Mouse (Mus musculus): ENCODE data around the gene Tacc2. TPM values are rescaled to one million over a fixed set of nuclear protein-coding genes. Genes with fewer than 3 reads are reported as not detected.

The Tacc2 gene
- polyA plus RNA-seq, 1 experiment: 57.5 TPM

DNA sequence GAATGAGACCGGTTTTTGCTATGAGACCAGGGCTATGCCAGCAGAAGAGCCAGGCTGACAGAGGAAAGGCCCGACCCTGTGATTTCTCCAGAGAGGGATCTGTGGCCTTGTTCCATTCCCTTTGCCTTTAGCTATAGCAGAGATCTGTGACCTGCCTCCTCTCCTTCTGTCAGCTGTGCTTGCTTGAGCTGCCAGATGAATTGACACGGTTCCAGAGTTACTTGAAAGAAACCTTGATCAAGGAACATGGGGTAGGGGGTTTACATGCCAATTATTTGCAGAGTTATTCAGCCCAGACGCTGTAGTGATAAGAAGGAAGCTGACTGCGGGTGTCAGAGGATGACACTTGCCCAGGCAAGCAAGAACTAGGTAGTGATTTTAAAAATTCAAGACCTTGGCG lies 20.3 kb downstream of the Tacc2 start:
- H3K27ac ChIP-seq (ENCODE audit: insufficient read depth, low read depth, low read length): no peak overlapping the region
- WGBS: 80% methylated on average over 6 of the region's 6 CpGs

DNA sequence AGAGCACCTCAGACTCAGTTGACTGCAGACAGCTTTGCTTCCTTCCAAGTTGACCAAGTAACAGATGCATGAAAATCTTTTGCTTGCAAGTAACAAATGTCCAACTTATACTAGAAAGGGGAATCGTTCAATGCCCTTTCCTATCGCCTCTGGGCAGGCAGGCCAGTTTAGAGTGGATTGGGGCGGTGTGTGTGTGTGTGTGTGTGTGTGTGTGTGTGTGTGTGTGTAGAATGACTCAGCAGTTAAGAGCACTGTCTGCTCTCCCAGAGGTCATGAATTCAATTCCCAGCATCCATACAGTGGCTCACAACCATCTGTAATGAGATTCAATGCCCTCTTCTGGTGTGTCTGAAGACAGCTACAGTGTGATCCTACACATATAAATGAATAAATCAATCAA lies 22.8 kb downstream of the Tacc2 start:
- H3K4me1 ChIP-seq (ENCODE audit: control insufficient read depth, insufficient read depth, insufficient read length, low read length): peaks cover 17% of the 10 kb centered on the region
- H3K36me3 ChIP-seq (ENCODE audit: control insufficient read depth, insufficient read depth, low read length): no peaks in the 10 kb centered on the region
- WGBS: 72% methylated on average over 3 of the region's 3 CpGs
- no peak overlapping the region for H3K27ac ChIP-seq (ENCODE audit: insufficient read depth, low read depth, low read length)
- H3K4me3 ChIP-seq (ENCODE audit: low read depth, low read length): no peak overlapping the region
- H3K27me3 ChIP-seq (ENCODE audit: control insufficient read depth, insufficient read depth, low read length): no peaks in the 10 kb centered on the region
- TF ChIP-seq POLR2A (IDR thresholded peaks at IDR 0.05; ENCODE audit: low read depth, low read length) (no peak), CTCF (IDR thresholded peaks at IDR 0.05; ENCODE audit: extremely low read depth, insufficient read length, insufficient replicate concordance, low read depth, low read length) (no peak)

More for the DNA sequence above, 20.3 kb downstream of the Tacc2 start:
- Histone ChIP-seq H3K27me3 (ENCODE audit: control insufficient read depth, insufficient read depth, low read length) (no peaks in the 10 kb centered on the region), H3K4me3 (ENCODE audit: low read depth, low read length) (no peak overlapping the region), H3K4me1 (ENCODE audit: control insufficient read depth, insufficient read depth, insufficient read length, low read length) (peaks cover 7% of the 10 kb centered on the region; the same call in 1 of the 2 replicates), H3K36me3 (ENCODE audit: control insufficient read depth, insufficient read depth, low read length) (no peaks in the 10 kb centered on the region)
- TF ChIP-seq CTCF (IDR thresholded peaks at IDR 0.05; ENCODE audit: extremely low read depth, insufficient read length, insufficient replicate concordance, low read depth, low read length) (no peak), POLR2A (IDR thresholded peaks at IDR 0.05; ENCODE audit: low read depth, low read length) (no peak)

DNA sequence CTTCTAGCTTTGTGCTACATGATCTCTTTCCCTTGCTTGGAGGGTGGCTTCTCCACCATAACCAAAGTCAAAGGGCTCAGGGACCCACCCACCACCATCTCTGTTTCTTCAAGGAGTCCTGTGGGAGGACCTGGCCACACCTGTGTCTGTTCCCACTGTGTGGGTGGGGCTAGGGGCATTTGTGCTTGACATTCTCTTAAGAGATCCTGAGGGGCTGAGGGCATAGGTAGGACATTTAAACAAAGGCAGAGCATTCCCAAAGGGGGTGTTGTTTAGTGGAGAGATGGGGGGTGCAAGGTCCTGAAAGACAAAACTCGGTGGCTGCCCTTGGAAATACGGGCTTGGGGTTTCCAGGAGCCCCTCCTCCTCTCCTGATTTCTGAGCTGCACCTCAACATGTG lies 23.3 kb downstream of the Tacc2 start:
- TF ChIP-seq POLR2A (IDR thresholded peaks at IDR 0.05; ENCODE audit: low read depth, low read length) (no peak), CTCF (IDR thresholded peaks at IDR 0.05; ENCODE audit: extremely low read depth, insufficient read length, insufficient replicate concordance, low read depth, low read length) (no peak)
- WGBS: 64% methylated on average over 2 of the region's 2 CpGs
- H3K36me3 ChIP-seq (ENCODE audit: control insufficient read depth, insufficient read depth, low read length): no peaks in the 10 kb centered on the region
- H3K27ac ChIP-seq (ENCODE audit: insufficient read depth, low read depth, low read length): no peak overlapping the region
- no peaks in the 10 kb centered on the region for H3K27me3 ChIP-seq (ENCODE audit: control insufficient read depth, insufficient read depth, low read length)
- peaks cover 17% of the 10 kb centered on the region for H3K4me1 ChIP-seq (ENCODE audit: control insufficient read depth, insufficient read depth, insufficient read length, low read length)
- H3K4me3 ChIP-seq (ENCODE audit: low read depth, low read length): no peak overlapping the region

DNA sequence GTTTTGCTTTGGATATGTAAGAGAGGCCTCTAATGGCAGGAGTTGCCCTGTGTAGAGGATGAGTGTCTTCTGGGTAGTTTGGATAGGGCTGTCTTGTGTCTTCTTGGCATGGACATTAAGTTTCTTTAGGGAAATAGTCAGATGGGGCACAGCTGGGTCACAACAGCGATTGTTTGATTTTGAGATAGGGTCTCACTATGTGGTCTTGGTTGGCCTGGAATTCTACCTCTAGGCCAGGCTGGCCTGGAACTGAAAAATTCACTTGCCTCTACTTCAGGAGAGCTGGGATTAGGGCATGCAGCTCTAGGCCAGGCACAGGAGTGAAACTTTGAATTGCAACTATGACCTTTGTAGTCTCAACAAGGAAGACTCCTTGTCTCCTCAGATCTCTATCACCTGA lies 25.6 kb downstream of the Tacc2 start:
- Histone ChIP-seq H3K4me1 (ENCODE audit: control insufficient read depth, insufficient read depth, insufficient read length, low read length) (peaks cover 13% of the 10 kb centered on the region), H3K36me3 (ENCODE audit: control insufficient read depth, insufficient read depth, low read length) (no peaks in the 10 kb centered on the region), H3K4me3 (ENCODE audit: low read depth, low read length) (no peak overlapping the region), H3K27ac (ENCODE audit: insufficient read depth, low read depth, low read length) (no peak overlapping the region), H3K27me3 (ENCODE audit: control insufficient read depth, insufficient read depth, low read length) (no peaks in the 10 kb centered on the region)
- no peak for TF ChIP-seq CTCF (IDR thresholded peaks at IDR 0.05; ENCODE audit: extremely low read depth, insufficient read length, insufficient replicate concordance, low read depth, low read length)
- TF ChIP-seq POLR2A (IDR thresholded peaks at IDR 0.05; ENCODE audit: low read depth, low read length): no peak
- WGBS: 72% methylated on average over 1 of the region's 1 CpGs

DNA sequence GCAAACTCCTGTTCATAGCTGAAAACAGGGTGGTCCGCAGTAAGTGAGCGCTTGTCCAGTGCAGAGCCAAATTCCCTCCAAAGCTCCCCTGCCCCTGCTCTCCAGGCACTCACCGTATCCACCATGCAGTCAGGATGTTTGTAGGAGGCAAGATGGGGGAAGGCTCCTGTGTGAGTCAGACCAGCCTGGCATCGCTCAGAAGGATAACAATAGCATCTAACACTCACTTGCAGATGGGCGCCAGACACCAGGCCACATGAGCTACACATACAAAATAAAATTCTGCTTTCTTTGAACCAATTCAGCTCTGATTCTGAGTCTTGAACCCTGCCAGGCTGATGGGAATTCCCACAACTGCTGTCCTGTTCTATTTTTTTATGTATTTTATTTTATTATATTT lies 26.3 kb downstream of the Tacc2 start:
- Histone ChIP-seq H3K4me3 (ENCODE audit: low read depth, low read length) (no peak overlapping the region), H3K36me3 (ENCODE audit: control insufficient read depth, insufficient read depth, low read length) (no peaks in the 10 kb centered on the region), H3K27ac (ENCODE audit: insufficient read depth, low read depth, low read length) (0 out of 2 replicates have a peak overlapping the region, but pooled peaks have one; percentile 34), H3K27me3 (ENCODE audit: control insufficient read depth, insufficient read depth, low read length) (no peaks in the 10 kb centered on the region), H3K4me1 (ENCODE audit: control insufficient read depth, insufficient read depth, insufficient read length, low read length) (peaks cover 13% of the 10 kb centered on the region)
- TF ChIP-seq CTCF (IDR thresholded peaks at IDR 0.05; ENCODE audit: extremely low read depth, insufficient read length, insufficient replicate concordance, low read depth, low read length) (no peak), POLR2A (IDR thresholded peaks at IDR 0.05; ENCODE audit: low read depth, low read length) (no peak)
- 91% methylated on average over 5 of the region's 5 CpGs for WGBS

DNA sequence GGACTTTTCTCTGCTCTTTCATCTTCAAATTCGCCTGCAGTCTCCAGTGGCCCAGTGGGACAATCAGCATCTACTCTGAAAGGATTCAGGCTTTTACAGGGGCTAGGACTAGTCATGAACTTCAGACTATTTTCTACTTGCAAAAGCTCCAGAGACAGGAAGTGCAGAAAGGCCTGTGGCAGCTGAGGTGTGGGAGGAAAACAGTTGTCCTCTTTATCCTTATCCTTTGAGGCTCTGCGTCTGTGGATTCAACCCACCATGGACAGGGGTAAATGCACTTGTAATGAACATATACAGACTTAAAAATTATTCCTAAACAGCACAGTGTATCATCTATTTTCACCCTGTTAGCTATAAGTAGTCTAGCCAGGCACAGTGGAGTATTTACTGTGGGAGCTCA lies 27.2 kb downstream of the Tacc2 start:
- H3K27me3 ChIP-seq (ENCODE audit: control insufficient read depth, insufficient read depth, low read length): no peaks in the 10 kb centered on the region
- no peak overlapping the region for H3K4me3 ChIP-seq (ENCODE audit: low read depth, low read length)
- no peak overlapping the region for H3K27ac ChIP-seq (ENCODE audit: insufficient read depth, low read depth, low read length)
- H3K4me1 ChIP-seq (ENCODE audit: control insufficient read depth, insufficient read depth, insufficient read length, low read length): peaks cover 13% of the 10 kb centered on the region
- TF ChIP-seq POLR2A (IDR thresholded peaks at IDR 0.05; ENCODE audit: low read depth, low read length): no peak
- no peak for TF ChIP-seq CTCF (IDR thresholded peaks at IDR 0.05; ENCODE audit: extremely low read depth, insufficient read length, insufficient replicate concordance, low read depth, low read length)
- WGBS: 86% methylated on average over 2 of the region's 2 CpGs
- H3K36me3 ChIP-seq (ENCODE audit: control insufficient read depth, insufficient read depth, low read length): no peaks in the 10 kb centered on the region

DNA sequence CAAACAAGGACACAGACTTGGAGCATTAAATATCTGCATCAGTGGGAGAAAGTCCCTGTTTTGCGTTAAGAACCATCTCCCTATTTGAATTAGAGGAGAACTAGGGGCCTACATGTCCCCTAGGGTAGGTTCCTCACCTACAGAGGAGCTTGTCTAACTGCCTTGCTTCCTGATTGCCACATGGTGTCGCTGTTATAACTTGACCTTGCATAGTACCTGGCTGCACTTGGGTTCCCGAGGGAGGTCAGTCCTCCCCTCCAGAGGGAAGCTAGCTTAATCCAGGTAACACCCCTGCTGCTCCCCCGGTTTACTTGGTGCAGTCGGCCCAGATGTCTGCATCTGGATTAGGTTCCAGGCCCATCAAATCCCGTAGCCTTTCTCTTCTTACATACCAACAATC lies 27.9 kb downstream of the Tacc2 start:
- TF ChIP-seq POLR2A (IDR thresholded peaks at IDR 0.05; ENCODE audit: low read depth, low read length) (no peak), CTCF (IDR thresholded peaks at IDR 0.05; ENCODE audit: extremely low read depth, insufficient read length, insufficient replicate concordance, low read depth, low read length) (peak; percentile 62; the same call in 1 of the 2 replicates)
- Histone ChIP-seq H3K27me3 (ENCODE audit: control insufficient read depth, insufficient read depth, low read length) (no peaks in the 10 kb centered on the region), H3K27ac (ENCODE audit: insufficient read depth, low read depth, low read length) (no peak overlapping the region), H3K4me3 (ENCODE audit: low read depth, low read length) (no peak overlapping the region), H3K4me1 (ENCODE audit: control insufficient read depth, insufficient read depth, insufficient read length, low read length) (peaks cover 13% of the 10 kb centered on the region), H3K36me3 (ENCODE audit: control insufficient read depth, insufficient read depth, low read length) (no peaks in the 10 kb centered on the region)
- 29% methylated on average over 6 of the region's 6 CpGs for WGBS

Data from small intestine, adult 2 months (tissue).